Mouse (Mus musculus) frontal cortex, postnatal 10 days (tissue): Measurements from ENCODE around the gene Isca1.
A peak's percentile ranks its signal among the peaks of the same experiment; 100 is the strongest.
"Not testable (repeated sequence)": the region's sequence is repeated elsewhere in the genome, so short reads cannot be mapped to it uniquely, and the experiment has no call there.

Experiments used
- DNase-seq, 2 experiments: peaks; one replicate each; pipeline ENCODE4 v3.0.0; 2022; ENCODE audit warnings: low spot score in 2 of 2, mixed read lengths in 1 of 2

Gene Isca1

DNA sequence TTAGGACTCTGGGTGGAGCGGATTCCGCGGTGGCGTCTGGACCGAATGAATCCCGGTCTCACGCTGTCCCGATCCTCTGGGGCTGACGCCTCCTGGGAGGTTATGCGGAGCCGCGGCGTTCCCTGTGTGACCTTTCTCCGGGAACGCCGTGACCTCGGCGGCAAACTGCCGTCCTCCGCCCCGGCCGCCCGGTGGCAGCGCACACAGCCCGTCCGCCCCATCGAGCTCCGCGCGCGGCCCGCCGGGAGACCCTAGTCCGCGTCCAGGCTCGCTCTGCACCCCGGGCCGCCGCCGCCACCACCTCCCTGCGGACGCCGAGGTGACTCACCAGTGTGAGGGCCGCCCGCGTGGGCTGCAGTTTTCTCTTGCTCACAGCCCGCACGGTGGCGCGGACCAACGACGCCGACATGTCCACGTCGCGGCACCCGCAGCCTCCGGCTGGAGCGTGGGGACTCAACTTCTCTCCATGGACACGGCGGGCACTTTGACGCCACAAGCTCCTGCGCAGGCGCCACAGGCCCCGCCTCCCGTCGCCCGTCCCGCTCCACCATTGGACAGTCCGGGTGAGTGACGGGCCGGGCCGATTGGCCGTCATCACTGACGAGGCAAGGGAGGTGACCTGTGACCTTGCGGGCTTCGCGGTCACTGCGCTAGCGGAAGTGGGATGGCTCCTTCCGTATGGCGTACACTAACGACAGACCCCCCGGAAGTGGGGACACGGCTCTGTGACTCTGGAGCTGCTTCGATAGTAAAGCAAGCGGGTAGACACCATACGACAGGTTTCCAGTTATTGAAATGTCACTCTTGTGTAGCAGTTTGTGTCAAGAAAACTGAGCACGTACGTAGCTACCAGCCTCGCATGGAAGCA is at the start of gene Isca1:
TSS of gene Isca1 (minus strand) at position 515 of the 868 bp plus-strand sequence.
- peak; percentile 99 to 100 for DNase-seq

DNA sequence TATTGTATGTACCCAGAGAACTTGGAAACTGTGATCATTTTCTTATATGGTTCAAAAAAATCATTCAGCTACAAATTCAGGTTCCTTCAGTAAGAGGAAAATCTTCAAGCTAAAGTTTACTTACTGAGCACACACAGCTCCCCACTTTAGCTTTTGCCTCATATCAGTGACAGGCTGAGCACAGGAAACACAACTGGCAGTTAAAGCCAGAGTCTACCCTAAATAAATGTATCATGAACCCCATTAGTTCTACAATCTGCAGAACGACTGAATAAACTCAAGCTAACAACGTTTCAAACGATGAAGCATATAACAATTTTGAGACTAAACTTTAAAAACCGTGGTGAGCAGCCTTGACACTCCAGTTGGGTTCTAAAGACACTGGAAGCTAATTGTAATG is 47.7 kb upstream of the Isca1 start:
- no peak for DNase-seq

- DNase-seq = no peak
Measured at GRCm38 (mm10) chr13:59814109-59814591, 44.5 kb upstream of the Isca1 start.

DNA sequence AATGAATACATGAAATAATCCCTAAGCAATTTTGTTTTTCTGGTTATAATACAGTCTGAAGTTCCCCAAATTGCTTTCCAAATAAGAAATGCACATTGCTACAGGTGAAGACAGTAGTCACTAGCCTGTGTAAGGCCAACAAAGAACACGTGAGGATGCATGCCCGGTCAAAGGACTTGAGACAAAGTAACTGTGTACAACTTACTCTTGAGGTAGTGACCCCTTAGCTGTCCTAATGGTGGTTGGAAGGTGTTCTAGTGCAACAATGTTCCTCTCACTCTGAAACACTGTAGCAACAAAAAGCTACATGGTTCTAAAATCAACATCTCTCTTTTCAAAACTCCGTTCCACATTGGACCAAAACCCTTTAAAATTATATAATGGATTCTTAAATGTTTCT is 42.0 kb upstream of the Isca1 start:
- DNase-seq = no peak

DNA sequence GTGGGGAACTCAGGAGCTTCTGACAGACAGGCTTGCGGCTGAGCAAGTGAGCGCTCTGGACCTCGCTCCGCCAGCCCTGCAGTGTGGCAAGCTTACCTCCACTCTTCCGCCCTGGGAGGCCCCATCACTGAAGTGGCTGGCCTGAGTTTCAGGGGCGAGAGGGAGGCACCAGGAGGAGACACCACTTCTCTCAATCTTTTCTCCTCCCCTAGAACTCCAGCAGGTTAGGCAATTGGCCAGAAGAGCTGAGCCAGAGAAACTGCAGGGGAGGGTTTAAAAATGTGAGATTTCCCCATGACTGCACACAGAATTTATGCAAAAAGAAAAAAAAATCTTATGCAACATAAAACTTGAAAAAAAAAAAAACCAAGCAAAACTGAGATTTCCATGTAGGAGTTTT is 31.4 kb upstream of the Isca1 start:
- no peak for DNase-seq

DNA sequence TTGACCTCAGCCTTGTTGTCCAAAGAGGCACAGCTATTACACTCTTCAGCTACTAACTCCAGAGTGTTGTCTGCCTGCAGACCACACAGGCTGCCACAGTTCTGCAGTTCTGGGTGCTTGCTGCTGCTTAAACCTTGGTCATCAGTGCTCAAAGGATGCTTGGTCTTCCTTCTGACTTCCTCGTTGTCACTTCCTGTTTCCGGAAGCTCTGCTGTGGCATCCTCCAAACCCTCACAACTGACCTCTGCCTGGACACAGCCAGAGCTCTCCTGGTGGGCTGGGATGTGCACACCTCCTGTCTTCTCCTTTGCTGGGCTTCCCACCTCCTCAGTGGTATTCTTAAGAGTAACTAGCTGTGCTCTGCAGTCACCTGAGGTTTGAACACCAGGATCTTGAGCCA is 30.5 kb upstream of the Isca1 start:
- no peak for DNase-seq

DNA sequence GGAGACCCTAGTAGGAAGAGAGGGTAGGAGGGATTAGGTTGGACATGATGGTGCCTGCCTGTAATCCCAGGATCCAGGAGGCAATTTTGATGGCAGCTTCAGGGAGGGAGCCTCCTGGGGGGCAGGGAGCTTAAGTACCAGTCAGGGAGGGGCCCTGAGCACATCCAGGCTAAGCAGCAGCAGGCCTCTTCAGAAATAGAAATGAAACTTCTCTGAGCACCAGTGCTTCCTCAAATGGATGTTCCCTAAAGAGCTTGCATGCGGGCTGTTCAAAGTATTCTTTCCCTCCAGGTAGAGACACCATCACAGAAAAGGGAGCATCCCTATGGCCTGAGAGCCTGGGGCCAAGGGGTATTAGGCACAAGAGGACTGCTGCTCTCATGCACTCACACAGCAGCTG is 28.7 kb upstream of the Isca1 start:
- no peak for DNase-seq

GRCm38 (mm10) chr13:59796466-59796848 is 26.8 kb upstream of the Isca1 start:
- no peak for DNase-seq

- DNase-seq = no peak
Measured at GRCm38 (mm10) chr13:59795807-59796465, 26.3 kb upstream of the Isca1 start.

DNA sequence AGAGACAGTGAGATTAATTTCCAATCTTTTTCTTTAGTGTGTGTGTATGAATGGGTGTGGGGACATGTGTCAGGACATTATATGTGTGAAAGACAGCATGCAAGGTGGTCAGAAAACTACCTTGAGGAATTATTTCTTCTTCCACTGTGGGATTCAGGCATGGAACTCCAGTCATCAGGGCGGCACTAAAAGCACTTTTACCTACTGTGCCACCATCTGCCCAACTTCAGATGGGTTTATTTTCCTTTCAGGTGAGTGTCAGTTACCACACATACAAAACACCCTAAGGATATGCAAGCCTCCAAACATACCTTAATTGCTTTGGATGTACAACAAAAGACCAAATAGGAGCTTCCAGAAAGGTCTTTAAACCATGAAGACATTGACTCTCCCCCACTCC is 25.2 kb upstream of the Isca1 start:
- no peak for DNase-seq

DNA sequence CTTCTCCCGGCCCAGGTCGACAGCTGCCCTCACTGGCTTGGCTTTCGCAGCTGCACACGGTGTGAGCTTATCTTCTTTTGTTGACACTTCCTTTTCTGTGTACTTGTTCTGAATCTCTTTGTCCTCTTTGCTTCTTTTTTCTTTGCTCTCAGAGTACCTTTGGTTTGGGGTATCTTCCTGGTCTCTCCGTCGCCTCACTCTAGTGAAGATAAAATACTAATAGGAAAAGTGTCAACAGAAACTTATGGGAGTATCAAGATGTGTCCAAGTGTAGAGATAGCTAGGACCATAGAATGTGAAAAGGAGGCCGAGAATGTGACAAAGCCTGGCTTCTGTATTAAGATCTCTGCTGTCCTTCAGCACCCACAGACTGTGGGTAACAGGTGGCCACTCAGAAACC is 12.5 kb upstream of the Isca1 start, which contains the start of gene Gm49354:
TSS of gene Gm49354 (minus strand) at position 101 of the 400 bp plus-strand sequence.
- DNase-seq = no peak

DNA sequence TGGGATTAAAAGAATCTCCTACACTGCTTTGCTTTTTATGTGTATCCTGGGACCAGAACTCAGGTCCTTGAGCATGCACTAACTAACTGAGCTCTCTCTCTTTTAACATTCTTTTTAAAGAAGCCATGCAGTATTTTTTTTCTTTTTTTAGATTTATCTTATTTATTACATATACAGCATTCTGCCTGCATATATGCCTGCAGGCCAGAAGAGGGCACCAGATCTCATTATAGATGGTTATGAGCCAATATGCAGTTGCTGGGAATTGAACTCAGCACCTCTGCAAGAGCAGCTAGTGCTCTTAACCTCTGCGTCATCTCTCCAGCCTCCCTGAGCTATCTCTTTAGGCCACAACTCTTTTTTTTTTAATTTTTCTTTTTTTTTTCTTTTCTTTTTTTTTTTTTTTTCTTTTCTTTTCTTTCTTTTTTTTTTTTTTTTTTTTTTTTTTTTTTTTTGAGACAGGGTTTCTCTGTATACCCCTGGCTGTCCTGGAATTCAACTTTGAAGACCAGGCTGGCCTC is 10.2 kb upstream of the Isca1 start:
- not testable (repeated sequence) for DNase-seq

- no peak for DNase-seq
Measured at GRCm38 (mm10) chr13:59779213-59779612, 9.6 kb upstream of the Isca1 start.

DNA sequence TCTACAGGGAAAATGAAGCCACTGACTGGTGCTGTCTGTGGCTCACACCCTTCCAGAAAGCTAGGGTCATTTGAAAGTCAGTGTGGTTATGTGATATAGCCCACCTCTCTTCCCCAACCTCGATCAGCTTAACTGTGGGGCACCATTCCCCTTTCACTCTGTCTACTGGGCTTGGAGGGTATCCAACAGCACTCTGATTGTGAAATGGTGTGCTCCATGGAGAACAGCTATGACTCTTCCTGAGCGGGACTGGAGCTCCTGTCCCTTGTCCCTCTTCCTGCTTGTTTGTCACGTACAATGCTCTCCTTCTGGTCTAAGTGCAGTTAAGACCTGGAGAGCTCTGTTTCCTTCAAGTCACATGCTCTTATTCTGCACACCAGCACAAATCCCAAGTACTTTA is 5.6 kb upstream of the Isca1 start:
- DNase-seq = no peak

DNA sequence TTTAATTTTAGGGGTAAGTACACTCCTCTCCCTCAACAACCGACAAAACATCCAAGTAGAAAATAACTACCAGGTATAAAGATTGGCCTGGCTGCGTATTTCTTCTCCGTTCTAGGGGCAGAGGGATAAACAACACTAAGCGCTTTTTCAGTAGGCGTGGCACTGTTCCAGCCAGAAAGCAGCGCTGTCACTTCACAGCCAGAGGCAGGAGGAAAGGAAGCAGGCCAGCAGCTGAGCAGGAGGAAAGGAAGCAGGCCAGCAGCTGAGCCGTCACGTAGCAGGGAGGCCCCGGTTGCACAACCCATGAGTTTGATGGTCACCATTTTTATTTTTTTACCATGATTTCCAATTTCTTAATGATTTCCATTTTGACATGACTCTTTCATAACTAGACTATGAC is 1.6 kb upstream of the Isca1 start:
- peak; percentile 52 to 55 for DNase-seq

GRCm38 (mm10) chr13:59770847-59771246 is 1.2 kb upstream of the Isca1 start:
- no peak for DNase-seq

- peak; percentile 85 to 87 for DNase-seq
Measured at GRCm38 (mm10) chr13:59770164-59770562, 553 bp upstream of the Isca1 start.

DNA sequence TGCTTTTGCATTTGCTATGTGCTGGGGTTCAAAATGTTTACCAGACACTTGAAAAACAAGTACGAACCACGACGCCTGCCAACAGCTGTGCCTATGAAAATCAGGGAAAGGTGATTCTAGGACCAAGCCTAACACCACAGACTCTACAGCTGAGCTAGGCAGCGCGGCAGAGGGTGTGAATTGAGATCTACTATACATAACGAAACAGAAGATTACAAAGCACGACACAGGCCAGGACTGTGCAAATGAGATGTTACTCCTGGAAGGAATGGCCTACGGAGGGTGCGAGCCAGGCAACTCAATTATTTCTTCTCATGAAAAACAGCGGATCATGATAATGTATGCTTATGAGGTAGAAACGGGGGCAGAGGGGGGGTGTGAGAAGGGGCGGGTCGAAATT is 1.1 kb downstream of the Isca1 start:
- DNase-seq = no peak

GRCm38 (mm10) chr13:59766786-59767515 is 2.7 kb downstream of the Isca1 start:
- no peak for DNase-seq

DNA sequence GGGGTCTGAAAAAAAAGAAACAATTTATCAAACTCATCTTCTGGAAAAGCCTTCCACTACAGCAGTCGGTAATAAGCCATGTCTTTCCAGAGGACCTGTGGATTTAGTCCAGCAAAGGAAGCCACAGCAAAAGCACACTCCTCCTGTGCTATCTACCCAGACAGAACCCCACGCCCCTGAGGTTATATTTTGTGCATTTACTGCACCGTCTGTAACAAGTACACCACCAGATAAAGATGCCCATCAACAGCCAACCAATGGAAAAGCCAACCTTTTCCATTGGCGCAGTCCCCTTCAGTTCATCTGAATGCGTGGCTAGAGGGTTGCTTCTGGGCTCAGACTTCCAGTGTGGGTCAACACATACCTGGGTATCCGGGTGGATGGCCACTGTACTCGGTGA is 6.8 kb downstream of the Isca1 start:
- DNase-seq = no peak

GRCm38 (mm10) chr13:59756906-59757305 is 12.7 kb downstream of the Isca1 start:
- DNase-seq = no peak

GRCm38 (mm10) chr13:59750310-59750709 is 19.3 kb downstream of the Isca1 start:
- no peak for DNase-seq
